Mouse (Mus musculus) G1E-ER4 (cell line): ENCODE results near the gene Adgrd1. TPM values are rescaled to one million over a fixed set of nuclear protein-coding genes. Genes with fewer than 3 reads are reported as not detected.

Experiments
- GATA1 ChIP-seq: IDR thresholded peaks from one replicate; pipeline ENCODE4 v1.8.0; 2012; ENCODE audit warnings: low read length, inconsistent platforms
- polyA plus RNA-seq: library from polyadenylated mRNA; stranded (reverse); fragments of >175 nt; gene quantifications from 2 replicates; pipeline ENCODE4 v1.2.3, GENCODE M21; 2012

Gene Adgrd1
- polyA plus RNA-seq, 1 experiment: not detected

- TF ChIP-seq GATA1: no peak
Observed at GRCm38 (mm10) chr5:129208279-129208678, 111.7 kb downstream of the Adgrd1 start.

GRCm38 (mm10) chr5:129208845-129209244 lies 112.3 kb downstream of the Adgrd1 start:
- no peak for TF ChIP-seq GATA1

GRCm38 (mm10) chr5:129211385-129212031 lies 115.0 kb downstream of the Adgrd1 start:
- no peak for TF ChIP-seq GATA1

- no peak for TF ChIP-seq GATA1
Observed at GRCm38 (mm10) chr5:129214023-129214422, 117.5 kb downstream of the Adgrd1 start.

- no peak for TF ChIP-seq GATA1
Observed at GRCm38 (mm10) chr5:129216001-129216400, 119.5 kb downstream of the Adgrd1 start.

- TF ChIP-seq GATA1: no peak
Observed at GRCm38 (mm10) chr5:129217481-129218221, 121.1 kb downstream of the Adgrd1 start.

GRCm38 (mm10) chr5:129218222-129218505 lies 121.6 kb downstream of the Adgrd1 start:
- no peak for TF ChIP-seq GATA1

GRCm38 (mm10) chr5:129218537-129218981 lies 122.0 kb downstream of the Adgrd1 start:
- TF ChIP-seq GATA1: no peak

- TF ChIP-seq GATA1: no peak
Observed at GRCm38 (mm10) chr5:129219178-129219760, 122.7 kb downstream of the Adgrd1 start.

- TF ChIP-seq GATA1: no peak
Observed at GRCm38 (mm10) chr5:129225810-129226450, 129.4 kb downstream of the Adgrd1 start.

GRCm38 (mm10) chr5:129228171-129228570 lies 131.6 kb downstream of the Adgrd1 start:
- TF ChIP-seq GATA1: no peak

- no peak for TF ChIP-seq GATA1
Observed at GRCm38 (mm10) chr5:129233301-129233700, 136.8 kb downstream of the Adgrd1 start.

- no peak for TF ChIP-seq GATA1
Observed at GRCm38 (mm10) chr5:129233881-129234432, 137.4 kb downstream of the Adgrd1 start.

GRCm38 (mm10) chr5:129236366-129236765 lies 139.8 kb downstream of the Adgrd1 start:
- no peak for TF ChIP-seq GATA1

- no peak for TF ChIP-seq GATA1
Observed at GRCm38 (mm10) chr5:129241865-129242264, 145.3 kb downstream of the Adgrd1 start.

GRCm38 (mm10) chr5:129242265-129242664 lies 145.7 kb downstream of the Adgrd1 start:
- no peak for TF ChIP-seq GATA1
